Mouse (Mus musculus) CH12.LX (cell line): ENCODE measurements around the gene Nob1.

Experiments used
- CTCF ChIP-seq, 2 experiments: IDR thresholded peaks in 1 of 2; conservative IDR thresholded peaks in 1 of 2; 2 replicates each; pipeline ENCODE4 v1.5.1; 2011 to 2012; ENCODE audit warnings: low read depth in 2 of 2, low read length in 2 of 2, improper control_type of control experiment in 1 of 2, inconsistent platforms in 1 of 2, mild to moderate bottlenecking in 1 of 2, moderate library complexity in 1 of 2
- KAT2A ChIP-seq: IDR thresholded peaks from 2 replicates; pipeline ENCODE4 v1.6.1; 2012; ENCODE audit warnings: low read length, improper control_type of control experiment, inconsistent platforms; ENCODE audit not compliant: insufficient replicate concordance
- POLR2A ChIP-seq: IDR thresholded peaks from 2 replicates; pipeline ENCODE4 v1.6.1; 2011; ENCODE audit warnings: low read depth, mild to moderate bottlenecking, improper control_type of control experiment, low read length
- TCF12 ChIP-seq: IDR thresholded peaks from 2 replicates; pipeline ENCODE4 v1.6.1; 2014; ENCODE audit warnings: low read depth, mild to moderate bottlenecking, inconsistent platforms, low read length, improper control_type of control experiment
- ZNF384 ChIP-seq: IDR thresholded peaks from 2 replicates; pipeline ENCODE4 v1.6.1; 2012; ENCODE audit warnings: low read depth, low read length, improper control_type of control experiment, inconsistent platforms

DNA sequence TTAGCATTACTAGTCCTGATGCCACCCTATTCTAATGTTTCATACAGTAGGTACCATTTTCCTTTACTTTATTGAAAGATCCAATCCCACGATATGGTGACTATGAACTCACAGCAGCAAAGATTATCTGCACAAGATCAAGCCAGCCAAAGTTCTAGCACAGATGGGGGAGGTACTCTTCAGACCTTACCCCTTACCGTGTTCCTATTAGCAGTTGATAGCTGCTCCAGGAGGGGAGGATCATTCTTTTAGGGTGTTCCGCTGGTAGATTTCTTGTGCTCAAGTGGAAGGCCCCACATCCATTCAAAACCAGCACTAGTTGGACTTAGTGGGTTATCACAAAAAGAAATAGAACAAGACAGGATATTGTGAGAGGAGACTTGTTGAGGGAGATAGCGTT, 43.2 kb downstream of the Nob1 start:
- TF ChIP-seq POLR2A (no peak), KAT2A (no peak), ZNF384 (no peak), CTCF (conservative IDR thresholded peaks at IDR 0.05 in 1 of 2, IDR thresholded peaks at IDR 0.05 in 1 of 2; ENCODE audit: low read depth in 2 of 2, low read length in 2 of 2) (no peak), TCF12 (no peak)
